Mouse (Mus musculus): ENCODE results near the gene Ephx3. TPM values are rescaled to one million over a fixed set of nuclear protein-coding genes. Genes with fewer than 3 reads are reported as not detected.

Ephx3 gene
- polyA plus RNA-seq, 1 experiment: 0.12 TPM

GRCm38 (mm10) chr17:32209144-32209543 is 19.8 kb upstream of the Ephx3 start:
- Histone ChIP-seq H3K36me3 (ENCODE audit: control insufficient read depth, insufficient read depth) (peaks cover 58% of the 10 kb centered on the region), H3K4me3 (no peak overlapping the region), H3K27me3 (ENCODE audit: control insufficient read depth, insufficient read depth, insufficient read length) (no peaks in the 10 kb centered on the region)

GRCm38 (mm10) chr17:32207586-32208245 is 18.4 kb upstream of the Ephx3 start:
- TF ChIP-seq POLR2AphosphoS2 (IDR thresholded peaks at IDR 0.05; ENCODE audit: insufficient read length, low read depth): no peak
- no peak for TF ChIP-seq MAX (IDR thresholded peaks at IDR 0.05; ENCODE audit: low read depth)
- no peak for TF ChIP-seq TCF3 (IDR thresholded peaks at IDR 0.05; ENCODE audit: insufficient read length, low read depth)
- no peak for TF ChIP-seq CEBPB (IDR thresholded peaks at IDR 0.05; ENCODE audit: insufficient read depth, poor library complexity, severe bottlenecking)
- TF ChIP-seq TCF12 (IDR thresholded peaks at IDR 0.05; ENCODE audit: insufficient read depth, poor library complexity, severe bottlenecking): no peak
- no peak for TF ChIP-seq E2F4 (IDR thresholded peaks at IDR 0.05; ENCODE audit: insufficient read depth)
- no peak for TF ChIP-seq USF1 (IDR thresholded peaks at IDR 0.05; ENCODE audit: low read depth)
- TF ChIP-seq REST (IDR thresholded peaks at IDR 0.05; ENCODE audit: insufficient read depth, insufficient read length): no peak
- no peak for TF ChIP-seq MYOG (IDR thresholded peaks at IDR 0.05; ENCODE audit: control insufficient read depth in 1 of 3, insufficient read depth in 1 of 3, insufficient read length in 2 of 3, low read depth in 2 of 3)
- no peak for TF ChIP-seq SRF (IDR thresholded peaks at IDR 0.05; ENCODE audit: control insufficient read depth, insufficient read length, low read depth)
- TF ChIP-seq POLR2A (IDR thresholded peaks at IDR 0.05; ENCODE audit: insufficient read length, low read depth): no peak
- Histone ChIP-seq H3K79me2 (ENCODE audit: control insufficient read depth, insufficient read depth) (peaks cover 18% of the 10 kb centered on the region), H3ac (ENCODE audit: control insufficient read depth, insufficient read length) (no peak overlapping the region), H3K4me2 (ENCODE audit: low read depth) (no peak overlapping the region), H3K4me3 (no peak overlapping the region), H3K36me3 (ENCODE audit: control insufficient read depth, insufficient read depth) (peaks cover 48% of the 10 kb centered on the region), H3K27me3 (ENCODE audit: control insufficient read depth, insufficient read depth, insufficient read length) (no peaks in the 10 kb centered on the region)

More at GRCm38 (mm10) chr17:32209144-32209543, 19.8 kb upstream of the Ephx3 start:
- H3K4me2 ChIP-seq (ENCODE audit: low read depth): peak overlapping the region; percentile 25
- H3ac ChIP-seq (ENCODE audit: control insufficient read depth, insufficient read length): no peak overlapping the region
- no peak for TF ChIP-seq MYOD1 (IDR thresholded peaks at IDR 0.05; ENCODE audit: control insufficient read depth in 1 of 3, insufficient read length in 2 of 3, low read depth in 2 of 3)
- TF ChIP-seq TCF12 (IDR thresholded peaks at IDR 0.05; ENCODE audit: insufficient read depth, poor library complexity, severe bottlenecking): no peak
- peak; percentile 48 for TF ChIP-seq E2F4 (IDR thresholded peaks at IDR 0.05; ENCODE audit: insufficient read depth)
- TF ChIP-seq MAX (IDR thresholded peaks at IDR 0.05; ENCODE audit: low read depth): no peak
- TF ChIP-seq TCF3 (IDR thresholded peaks at IDR 0.05; ENCODE audit: insufficient read length, low read depth): no peak
- TF ChIP-seq SRF (IDR thresholded peaks at IDR 0.05; ENCODE audit: control insufficient read depth, insufficient read length, low read depth): no peak
- TF ChIP-seq MYOG (IDR thresholded peaks at IDR 0.05; ENCODE audit: control insufficient read depth in 1 of 3, insufficient read depth in 1 of 3, insufficient read length in 2 of 3, low read depth in 2 of 3): no peak
- TF ChIP-seq CEBPB (IDR thresholded peaks at IDR 0.05; ENCODE audit: insufficient read depth, poor library complexity, severe bottlenecking): peak; percentile 71; the same call in 1 of the 2 replicates
- H3K79me2 ChIP-seq (ENCODE audit: control insufficient read depth, insufficient read depth): peaks cover 18% of the 10 kb centered on the region

- no peak overlapping the region for H3K4me3 ChIP-seq
- H3K27me3 ChIP-seq (ENCODE audit: control insufficient read depth, insufficient read depth, insufficient read length): no peaks in the 10 kb centered on the region
- peaks cover 18% of the 10 kb centered on the region for H3K79me2 ChIP-seq (ENCODE audit: control insufficient read depth, insufficient read depth)
- peaks cover 48% of the 10 kb centered on the region for H3K36me3 ChIP-seq (ENCODE audit: control insufficient read depth, insufficient read depth)
- H3K4me2 ChIP-seq (ENCODE audit: low read depth): no peak overlapping the region
- no peak overlapping the region for H3ac ChIP-seq (ENCODE audit: control insufficient read depth, insufficient read length)
- TF ChIP-seq MYOG (IDR thresholded peaks at IDR 0.05; ENCODE audit: control insufficient read depth in 1 of 3, insufficient read depth in 1 of 3, insufficient read length in 2 of 3, low read depth in 2 of 3) (no peak), MYOD1 (IDR thresholded peaks at IDR 0.05; ENCODE audit: control insufficient read depth in 1 of 3, insufficient read length in 2 of 3, low read depth in 2 of 3) (no peak), SRF (IDR thresholded peaks at IDR 0.05; ENCODE audit: control insufficient read depth, insufficient read length, low read depth) (no peak), TCF3 (IDR thresholded peaks at IDR 0.05; ENCODE audit: insufficient read length, low read depth) (no peak), USF1 (IDR thresholded peaks at IDR 0.05; ENCODE audit: low read depth) (no peak), POLR2AphosphoS2 (IDR thresholded peaks at IDR 0.05; ENCODE audit: insufficient read length, low read depth) (no peak), E2F4 (IDR thresholded peaks at IDR 0.05; ENCODE audit: insufficient read depth) (no peak)
Measured at GRCm38 (mm10) chr17:32205345-32205744, 16.0 kb upstream of the Ephx3 start.

GRCm38 (mm10) chr17:32202972-32203371 is 13.6 kb upstream of the Ephx3 start:
- no peak for TF ChIP-seq MAX (IDR thresholded peaks at IDR 0.05; ENCODE audit: low read depth)
- no peak for TF ChIP-seq POLR2A (IDR thresholded peaks at IDR 0.05; ENCODE audit: insufficient read length, low read depth)
- no peak for TF ChIP-seq TCF12 (IDR thresholded peaks at IDR 0.05; ENCODE audit: insufficient read depth, poor library complexity, severe bottlenecking)
- no peak for TF ChIP-seq E2F4 (IDR thresholded peaks at IDR 0.05; ENCODE audit: insufficient read depth)
- TF ChIP-seq SRF (IDR thresholded peaks at IDR 0.05; ENCODE audit: control insufficient read depth, insufficient read length, low read depth): no peak
- TF ChIP-seq POLR2AphosphoS2 (IDR thresholded peaks at IDR 0.05; ENCODE audit: insufficient read length, low read depth): no peak
- TF ChIP-seq CEBPB (IDR thresholded peaks at IDR 0.05; ENCODE audit: insufficient read depth, poor library complexity, severe bottlenecking): no peak
- TF ChIP-seq USF1 (IDR thresholded peaks at IDR 0.05; ENCODE audit: low read depth): no peak
- TF ChIP-seq MYOD1 (IDR thresholded peaks at IDR 0.05; ENCODE audit: control insufficient read depth in 1 of 3, insufficient read length in 2 of 3, low read depth in 2 of 3): no peak
- no peak for TF ChIP-seq MYOG (IDR thresholded peaks at IDR 0.05; ENCODE audit: control insufficient read depth in 1 of 3, insufficient read depth in 1 of 3, insufficient read length in 2 of 3, low read depth in 2 of 3)
- no peak for TF ChIP-seq REST (IDR thresholded peaks at IDR 0.05; ENCODE audit: insufficient read depth, insufficient read length)
- no peak for TF ChIP-seq TCF3 (IDR thresholded peaks at IDR 0.05; ENCODE audit: insufficient read length, low read depth)
- peaks cover 53% of the 10 kb centered on the region for H3K36me3 ChIP-seq (ENCODE audit: control insufficient read depth, insufficient read depth)
- peaks cover 4% of the 10 kb centered on the region for H3K79me2 ChIP-seq (ENCODE audit: control insufficient read depth, insufficient read depth)
- no peaks in the 10 kb centered on the region for H3K27me3 ChIP-seq (ENCODE audit: control insufficient read depth, insufficient read depth, insufficient read length)
- no peak overlapping the region for H3K4me2 ChIP-seq (ENCODE audit: low read depth)
- no peak overlapping the region for H3ac ChIP-seq (ENCODE audit: control insufficient read depth, insufficient read length)
- H3K4me3 ChIP-seq: no peak overlapping the region

Data from myocyte (in vitro differentiated cells).